Mouse (Mus musculus): ENCODE measurements around the gene Fam20a.
"Not testable (repeated sequence)": the region's sequence is repeated elsewhere in the genome, so short reads cannot be mapped to it uniquely, and the experiment has no call there.

Gene Fam20a

DNA sequence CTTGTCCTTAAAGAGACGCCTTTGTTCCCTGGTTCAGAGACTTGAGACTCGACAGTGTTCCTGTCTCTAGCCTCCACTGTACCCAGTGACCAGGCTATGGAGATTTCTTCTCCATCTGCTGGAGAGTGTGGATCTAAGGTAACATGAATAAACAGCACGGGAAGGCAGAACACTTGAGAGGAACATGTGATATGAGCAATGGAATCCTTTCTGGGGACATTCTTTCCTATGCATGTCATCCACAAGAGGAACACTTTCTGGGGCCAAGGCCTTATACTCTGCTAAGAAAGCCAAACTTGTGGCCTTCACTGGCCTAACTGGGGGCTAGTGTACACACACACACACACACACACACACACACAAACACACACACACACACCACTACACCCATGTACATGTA is 40.5 kb downstream of the Fam20a start:
- in situ Hi-C loops (cut with MboI, MseI), result no loop called here

DNA sequence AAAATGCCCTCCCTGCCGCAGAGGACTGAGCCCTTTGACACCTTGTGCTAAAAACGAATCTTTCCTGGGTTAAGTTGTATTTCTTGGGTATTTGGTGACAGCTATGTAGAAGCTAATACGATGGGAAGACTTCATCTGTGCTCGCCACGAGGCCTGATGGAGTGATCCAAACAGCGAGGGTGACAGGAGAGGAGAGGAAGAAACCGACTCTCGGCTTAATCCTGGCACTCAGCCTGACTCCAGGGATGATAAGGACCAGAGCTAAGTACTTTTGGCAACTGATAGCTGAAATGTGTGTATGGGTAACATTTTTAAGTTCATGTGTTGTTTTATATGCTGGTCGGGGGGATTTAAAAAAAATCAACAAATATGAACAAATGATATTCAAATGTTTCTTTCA is 41.1 kb downstream of the Fam20a start:
- in situ Hi-C loops (cut with MboI, MseI), result no loop called here

DNA sequence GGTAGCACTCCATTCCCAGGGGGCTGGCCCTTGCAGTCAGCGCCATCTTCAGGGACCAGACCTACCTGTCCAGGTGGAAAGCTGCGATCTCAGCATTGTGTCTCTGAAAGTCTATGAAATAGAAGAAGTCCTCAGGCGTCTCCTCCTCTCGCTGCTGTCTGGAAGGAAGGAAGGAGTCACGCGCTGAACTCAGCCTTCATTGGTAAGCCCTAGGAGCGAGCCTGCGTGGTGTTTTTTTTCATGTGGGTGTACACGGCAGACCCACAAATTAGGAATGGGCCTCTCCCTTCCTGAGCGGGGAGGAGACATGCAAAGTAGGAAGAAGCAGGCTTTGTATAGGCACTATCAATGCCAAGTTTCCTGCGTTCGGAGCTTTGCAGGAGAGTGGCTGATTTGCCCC is 43.8 kb downstream of the Fam20a start:
- in situ Hi-C loops (cut with MboI, MseI), result no loop called here

DNA sequence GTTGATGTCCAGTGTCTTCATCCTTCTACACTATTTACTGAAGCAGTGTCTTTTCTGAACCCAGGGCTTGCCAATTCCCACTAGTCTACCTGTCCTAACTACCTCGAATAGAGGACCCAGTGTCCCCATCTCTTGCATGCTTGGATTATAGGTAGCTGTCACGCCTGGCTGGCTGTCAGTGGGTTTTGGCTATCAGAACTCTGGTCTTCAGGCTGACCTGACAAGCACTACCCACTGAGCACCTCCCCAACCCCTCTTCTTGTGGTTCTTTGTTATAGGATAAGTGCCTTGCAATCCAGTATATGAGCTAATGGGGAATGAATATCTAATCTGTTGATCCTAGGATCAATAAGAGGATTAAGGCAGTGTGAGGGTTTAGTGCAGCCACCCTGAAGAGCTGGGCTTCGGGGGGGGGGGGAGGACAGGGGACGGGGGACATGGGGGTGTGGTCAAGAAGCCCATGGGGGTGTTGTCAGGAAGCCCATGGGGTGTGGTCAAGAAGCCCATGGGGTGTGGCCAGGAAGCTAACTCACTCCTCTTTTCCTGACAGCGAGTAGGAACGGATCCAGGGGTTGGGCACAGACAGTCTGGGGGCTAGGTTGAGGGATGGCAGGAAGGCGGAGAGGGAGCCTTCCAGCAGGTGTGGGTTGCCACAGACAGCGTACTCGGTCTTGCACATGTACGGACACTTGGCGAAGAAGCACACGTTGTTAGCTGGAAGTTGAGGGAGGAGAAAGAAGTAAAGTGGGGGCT is 45.3 kb downstream of the Fam20a start:
- in situ Hi-C loops (cut with MboI, MseI), result no loop called here

DNA sequence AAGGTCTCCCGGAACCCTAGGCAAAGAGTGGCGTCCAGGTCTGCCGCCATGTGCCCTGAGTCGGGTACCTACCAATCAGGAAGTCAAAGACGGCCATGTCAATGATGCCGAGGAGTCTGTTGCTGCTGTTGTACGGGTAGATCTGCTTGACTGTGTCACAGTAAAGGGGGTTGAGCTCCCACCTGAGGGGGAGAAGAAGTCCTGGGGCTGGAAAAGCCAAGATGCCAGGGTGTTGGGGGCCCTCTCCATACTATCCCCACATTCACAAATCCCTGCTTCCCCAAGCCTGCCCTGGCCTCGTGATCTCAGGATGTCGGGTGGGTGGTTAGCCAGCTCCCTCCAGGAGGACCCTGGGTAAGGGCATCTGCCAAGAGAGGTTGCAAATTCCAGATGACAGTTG is 46.3 kb downstream of the Fam20a start:
- in situ Hi-C loops (cut with MboI, MseI), result no loop called here

DNA sequence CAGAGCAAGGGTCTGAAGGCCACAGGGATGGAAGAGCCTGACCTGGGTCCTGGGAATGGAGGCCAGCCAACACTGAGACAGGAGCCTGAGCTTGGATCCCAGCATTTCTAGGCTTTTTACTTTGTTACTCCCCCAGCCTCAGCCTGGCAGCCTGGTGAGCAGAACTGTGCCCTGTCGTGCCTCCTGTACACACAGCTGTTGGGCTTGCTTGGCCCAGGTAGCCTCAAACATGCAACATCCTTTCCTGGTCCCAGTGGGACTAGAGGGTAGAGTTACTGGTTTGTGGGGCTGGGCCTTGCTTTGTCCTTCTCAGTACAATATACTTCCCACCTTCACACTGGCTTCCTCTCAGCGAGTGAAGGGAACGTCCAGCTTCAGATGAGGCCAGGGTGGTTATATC is 46.9 kb downstream of the Fam20a start:
- in situ Hi-C loops (cut with MboI, MseI), result no loop called here

DNA sequence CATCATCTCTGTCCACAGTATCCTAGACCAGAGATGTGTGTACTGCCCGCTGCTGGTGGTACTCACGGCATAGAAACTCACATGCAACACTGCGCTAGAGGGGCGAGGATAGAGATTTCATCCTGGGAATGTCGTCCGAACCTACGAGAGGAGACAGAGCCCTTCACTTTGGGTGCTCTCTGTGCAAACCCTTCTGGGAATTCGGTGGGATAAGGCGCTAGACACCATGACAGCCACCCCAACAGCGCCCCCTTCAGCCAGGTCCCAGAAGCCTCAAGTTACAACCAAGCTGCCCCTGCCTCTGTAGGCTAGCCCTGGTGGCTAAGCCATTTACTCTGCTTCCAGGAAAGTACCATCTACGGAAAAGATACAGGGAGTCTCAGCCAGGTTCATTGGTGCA is 47.5 kb downstream of the Fam20a start:
- in situ Hi-C loops (cut with MboI, MseI), result loop anchor here (5.0 kb wide), 1 partner anchor 188 kb away; no protein-coding TSS in a partner anchor

DNA sequence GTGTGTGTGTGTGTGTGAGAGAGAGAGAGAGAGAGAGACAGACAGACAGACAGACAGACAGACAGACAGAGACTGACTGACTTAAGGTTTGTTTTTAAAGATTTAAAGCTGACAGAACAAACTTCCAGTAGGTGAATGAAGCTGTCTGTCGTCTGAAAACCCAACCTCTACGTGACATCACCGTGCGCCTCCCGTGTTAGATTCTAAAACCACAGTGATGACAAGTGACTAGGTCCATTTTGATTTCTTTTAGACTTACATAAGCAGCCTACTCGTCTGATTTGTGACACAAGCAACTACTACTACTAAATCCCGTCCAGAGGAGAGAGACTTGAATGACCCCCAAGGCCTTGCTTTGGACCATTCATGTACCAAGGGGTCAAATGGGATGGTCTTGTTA is 48.3 kb downstream of the Fam20a start:
- in situ Hi-C loops (cut with MboI, MseI), result loop anchor here (5.0 kb wide), 1 partner anchor 189 kb away; no protein-coding TSS in a partner anchor

DNA sequence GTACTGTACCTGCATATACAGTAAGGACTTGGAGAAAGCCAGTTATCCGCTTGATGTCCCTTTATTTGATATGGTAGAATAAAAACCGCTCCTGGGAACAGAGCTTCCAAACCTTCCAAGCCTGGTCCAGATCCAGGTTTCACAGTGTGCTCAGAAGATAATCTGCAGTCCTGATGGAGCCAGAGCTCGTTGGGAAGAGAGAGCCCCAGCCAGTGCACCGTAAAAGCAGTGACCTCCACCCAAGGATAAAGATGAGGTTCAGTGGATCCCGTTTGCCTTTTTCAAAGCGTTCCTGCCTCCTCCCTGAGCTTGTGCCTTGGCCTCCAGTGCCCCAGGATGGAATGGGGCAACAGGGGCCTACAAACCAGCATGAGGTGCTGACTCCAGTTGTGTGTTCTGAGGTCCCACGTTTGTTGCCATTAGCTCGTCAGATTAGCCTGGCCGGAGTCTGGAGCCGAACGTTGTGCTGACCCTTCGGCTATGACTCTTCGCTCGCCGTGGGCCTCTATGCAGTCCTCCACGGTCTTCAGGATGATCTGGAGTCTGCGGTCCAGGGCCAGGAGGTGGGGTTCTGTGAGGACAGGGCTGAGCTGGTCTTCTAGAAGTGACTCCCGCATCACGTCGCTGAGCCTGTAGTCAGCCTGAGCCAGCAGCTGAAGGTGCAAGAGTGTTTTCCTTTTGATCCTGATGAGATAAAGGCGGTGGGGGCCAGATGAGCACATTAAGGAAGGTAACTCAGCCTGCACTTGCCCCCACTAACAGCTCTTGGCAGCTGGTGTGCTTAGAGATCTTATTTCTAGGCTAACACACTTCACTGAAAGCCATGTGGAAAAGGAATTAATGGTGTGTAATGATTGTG is 49.0 kb downstream of the Fam20a start:
- in situ Hi-C loops (cut with MboI, MseI), result loop anchor here (5.0 kb wide), 1 partner anchor 189 kb away; no protein-coding TSS in a partner anchor

DNA sequence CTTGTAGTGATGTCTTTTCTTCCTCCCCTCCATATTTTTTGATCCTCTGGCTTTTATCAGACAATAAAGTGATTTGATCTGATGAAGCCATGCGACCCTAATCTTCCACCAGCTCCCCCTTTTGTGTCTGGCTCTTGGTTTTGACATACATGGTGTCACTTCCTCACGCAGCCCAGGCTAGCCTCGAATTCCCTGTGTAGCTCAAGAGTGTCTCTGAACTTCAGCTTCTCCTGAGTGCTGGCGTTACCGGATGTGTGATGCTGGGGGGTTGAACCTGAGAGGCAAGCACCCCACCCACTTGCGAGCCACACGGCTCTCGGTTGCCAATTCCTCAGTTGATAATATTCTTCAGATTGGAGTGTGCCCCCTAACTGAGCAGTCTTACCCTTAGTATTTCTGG is 49.7 kb downstream of the Fam20a start:
- in situ Hi-C loops (cut with MboI, MseI), result loop anchor here (5.0 kb wide), 1 partner anchor 190 kb away; no protein-coding TSS in a partner anchor

DNA sequence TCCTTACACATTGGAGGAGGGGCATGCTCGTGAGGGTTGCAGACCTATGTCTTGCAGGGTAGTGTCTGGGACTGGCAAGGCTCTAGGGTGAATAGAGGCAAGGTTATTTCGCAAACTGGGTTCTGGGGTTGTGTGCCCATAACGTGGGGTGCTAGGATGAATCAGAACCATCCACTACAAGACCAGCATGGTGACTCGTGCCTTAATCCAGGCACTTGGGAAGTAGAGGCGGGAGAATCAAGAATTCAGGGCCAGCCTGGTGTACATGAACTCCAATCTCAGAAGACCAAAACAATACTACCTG is 50.1 kb downstream of the Fam20a start:
- in situ Hi-C loops (cut with MboI, MseI), result loop anchor here (5.0 kb wide), 1 partner anchor 190 kb away; no protein-coding TSS in a partner anchor

DNA sequence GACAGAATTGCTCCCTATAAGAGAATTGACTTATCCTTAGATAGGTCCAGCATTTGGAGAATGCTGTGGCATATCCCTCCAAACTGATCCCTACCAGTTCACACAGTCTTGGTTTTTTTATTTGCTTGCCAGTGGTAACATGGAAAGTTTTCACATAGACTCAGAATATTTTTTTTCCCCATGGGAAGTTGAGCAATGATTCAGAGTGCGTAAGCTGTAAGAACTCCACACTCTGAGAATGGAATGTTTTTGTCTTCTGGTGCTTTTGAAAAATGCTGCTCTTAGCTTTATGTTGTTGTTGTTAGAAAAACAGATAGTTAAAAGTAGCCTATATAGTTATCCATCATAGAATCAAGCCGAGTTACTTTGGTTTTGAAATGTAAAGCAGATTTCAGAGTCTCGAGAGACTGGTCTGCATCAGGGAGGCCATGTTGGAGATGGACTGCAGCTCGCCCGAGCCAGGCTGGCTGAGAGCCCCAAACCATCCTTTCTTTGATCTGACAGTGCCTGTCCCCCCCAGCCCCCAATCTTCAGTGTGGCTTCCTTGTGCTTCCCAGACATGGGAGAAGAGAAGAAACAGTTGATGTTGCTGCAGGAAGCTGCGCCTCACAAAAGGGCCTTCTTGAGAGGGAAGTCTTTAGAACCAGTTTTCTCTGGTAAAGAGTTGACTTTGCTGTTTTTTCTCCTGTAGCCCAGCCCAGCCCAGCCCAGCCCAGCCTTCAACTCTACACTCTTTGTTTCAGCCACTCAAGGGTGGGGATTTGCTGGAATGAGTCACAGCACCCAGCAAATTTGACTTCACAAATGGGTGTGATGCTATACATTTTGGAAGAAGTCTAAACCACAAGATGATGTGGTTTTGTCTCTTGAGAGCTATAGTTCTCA is 50.7 kb downstream of the Fam20a start:
- in situ Hi-C loops (cut with MboI, MseI), result loop anchor here (5.0 kb wide), 1 partner anchor 191 kb away; no protein-coding TSS in a partner anchor

DNA sequence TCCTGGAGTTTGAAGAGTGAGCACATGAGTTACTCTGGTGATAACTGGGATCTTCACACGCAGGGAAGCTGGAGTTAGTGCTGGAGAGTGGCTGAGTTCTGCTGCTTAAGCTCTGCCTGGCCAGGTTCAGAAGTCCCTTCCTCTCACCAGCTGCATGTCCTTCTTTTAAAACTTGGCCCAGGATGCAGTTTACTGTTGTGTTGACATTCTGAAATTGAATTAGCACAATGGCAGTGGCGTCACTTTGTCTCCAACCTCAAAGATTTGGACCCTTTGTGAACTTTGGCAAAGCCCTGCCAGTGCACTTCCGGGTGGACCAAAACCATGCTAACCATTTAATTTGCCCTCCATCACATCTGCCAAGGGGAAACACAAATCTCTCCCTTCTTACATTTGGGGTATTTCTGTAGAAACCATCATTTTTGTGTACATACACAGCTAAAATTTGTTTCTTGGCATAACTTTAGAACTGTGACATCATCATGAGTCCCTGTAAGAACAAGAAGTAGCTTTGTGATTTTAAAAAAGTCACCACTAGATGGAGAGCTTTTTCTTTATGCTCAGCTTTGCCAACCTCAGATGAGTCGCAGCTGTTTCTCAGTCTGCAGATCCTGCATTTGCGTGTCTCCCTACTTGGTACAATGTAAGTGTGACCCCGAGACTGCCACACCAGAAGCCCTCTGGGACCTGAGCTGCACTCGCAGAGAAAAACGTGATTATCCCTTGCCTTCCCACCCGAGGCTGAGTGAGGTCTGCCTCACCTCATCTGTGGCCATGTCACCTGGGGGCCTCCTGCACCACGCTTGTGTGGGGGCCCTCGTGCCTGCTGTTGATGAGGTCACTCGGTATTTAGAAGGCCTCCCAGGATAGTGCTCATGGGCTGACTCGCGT is 51.8 kb downstream of the Fam20a start:
- in situ Hi-C loops (cut with MboI, MseI), result loop anchor here (5.0 kb wide), 1 partner anchor 192 kb away; no protein-coding TSS in a partner anchor

DNA sequence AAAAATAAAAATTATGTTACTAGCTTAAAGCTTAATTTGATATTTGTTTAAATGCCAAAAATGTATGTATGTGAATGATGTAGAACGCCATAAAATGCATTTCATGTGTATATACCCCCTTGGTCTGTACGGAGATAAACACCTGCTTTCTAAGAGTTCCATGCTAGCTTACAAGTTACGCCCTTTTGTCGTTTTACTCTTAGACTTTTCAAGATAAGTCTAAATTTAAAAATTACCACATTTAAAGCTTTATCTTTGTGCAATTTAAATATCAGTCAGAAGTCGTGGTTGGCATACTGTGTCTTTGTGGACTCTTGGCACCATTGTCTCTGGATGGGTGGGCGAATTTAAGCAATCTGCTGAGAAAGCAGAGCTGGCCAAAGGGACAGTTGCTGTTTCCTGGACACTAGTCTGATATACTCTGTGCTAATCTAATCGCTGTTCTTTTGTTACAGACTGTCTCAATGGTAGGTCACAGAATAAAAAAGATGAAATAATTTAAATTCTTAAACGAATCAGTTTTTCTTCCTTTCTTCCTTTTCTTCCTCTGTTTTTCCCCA is 52.9 kb downstream of the Fam20a start:
- in situ Hi-C loops (cut with MboI, MseI), result no loop called here

DNA sequence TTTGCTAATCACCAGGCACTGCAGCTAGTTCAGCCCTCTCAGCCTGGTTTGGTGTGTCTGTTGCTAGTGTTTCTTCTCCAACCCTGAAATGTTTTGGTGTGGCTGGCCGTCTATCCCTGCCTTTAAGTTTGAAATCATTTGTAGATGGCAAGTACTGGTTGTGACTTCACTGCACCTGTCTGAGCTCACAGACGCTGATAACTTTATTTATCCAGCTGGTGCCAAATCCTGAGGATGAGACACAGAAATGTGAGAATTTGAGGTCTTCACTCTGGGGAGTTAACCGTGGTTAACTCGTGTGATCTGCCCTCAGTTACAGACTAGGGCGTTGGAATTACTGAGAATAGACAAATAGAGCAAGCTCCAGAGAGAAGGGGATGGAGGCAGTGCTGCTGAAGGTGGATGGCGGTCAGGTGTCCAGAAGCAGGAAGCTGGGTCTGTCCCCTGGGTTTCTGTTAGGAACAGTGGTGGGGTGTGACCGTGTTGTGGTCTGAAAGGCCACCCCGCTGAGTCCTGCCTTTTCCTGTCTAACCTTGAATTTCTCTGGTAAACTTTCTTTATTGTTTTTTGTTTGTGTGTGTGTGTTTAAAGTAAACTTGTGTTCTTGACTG is 53.9 kb downstream of the Fam20a start:
- in situ Hi-C loops (cut with MboI, MseI), result no loop called here

DNA sequence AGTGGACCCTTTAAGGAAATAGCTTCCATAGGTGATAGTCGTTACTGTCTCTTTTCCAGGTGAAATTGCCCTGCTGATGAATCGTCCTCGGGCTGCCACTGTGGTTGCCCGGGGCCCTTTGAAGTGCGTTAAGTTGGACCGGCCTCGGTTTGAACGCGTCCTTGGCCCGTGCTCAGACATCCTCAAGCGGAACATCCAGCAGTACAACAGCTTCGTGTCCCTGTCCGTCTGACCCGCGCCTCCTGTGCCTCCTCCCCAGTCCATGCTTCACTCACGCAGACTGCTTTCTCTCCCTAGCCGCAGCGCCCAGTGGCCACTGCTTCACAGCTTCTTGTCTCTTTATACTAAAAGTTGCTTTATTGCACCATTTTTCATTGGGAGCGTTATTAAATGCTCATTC is 54.7 kb downstream of the Fam20a start:
- in situ Hi-C loops (cut with MboI, MseI), result no loop called here

DNA sequence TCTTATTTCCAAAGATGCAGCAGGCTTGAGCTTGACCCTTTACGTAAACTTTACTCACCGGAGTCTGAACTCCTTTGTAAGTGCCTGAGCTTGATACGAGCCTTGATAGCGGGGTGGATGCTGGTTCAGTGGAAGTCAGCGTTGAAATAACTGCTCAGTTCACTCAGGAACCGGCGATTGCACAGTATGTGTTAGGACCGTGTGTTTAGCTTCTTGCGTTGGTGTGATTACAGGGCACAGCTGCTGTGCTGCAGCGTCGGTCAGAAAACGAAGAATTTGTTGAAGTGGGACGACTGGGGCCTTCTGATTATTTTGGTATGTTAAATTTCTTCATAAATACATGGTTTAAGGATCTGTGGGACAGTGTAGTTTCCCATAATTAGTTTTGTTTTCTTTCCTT is 55.7 kb downstream of the Fam20a start:
- in situ Hi-C loops (cut with MboI, MseI), result no loop called here

DNA sequence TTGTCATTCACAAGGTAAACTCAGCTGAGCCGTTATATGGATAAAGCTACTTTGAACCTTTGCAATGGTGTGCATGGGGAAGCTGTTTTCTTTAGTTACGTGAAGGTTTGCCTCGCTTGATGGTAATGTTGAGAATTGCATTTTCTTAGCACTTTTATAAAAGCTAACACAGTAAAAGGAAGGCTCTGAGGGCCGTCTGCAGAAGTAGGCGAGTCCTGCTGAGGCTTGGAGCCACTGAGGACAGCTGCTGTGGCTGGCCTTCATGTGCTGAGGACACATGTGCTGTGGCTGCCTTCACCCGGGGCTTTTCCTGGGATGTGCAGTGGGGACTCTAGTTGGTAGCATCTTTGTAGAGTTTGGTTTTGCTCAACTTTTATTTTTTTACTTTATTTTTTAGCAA is 56.7 kb downstream of the Fam20a start:
- in situ Hi-C loops (cut with MboI, MseI), result no loop called here

DNA sequence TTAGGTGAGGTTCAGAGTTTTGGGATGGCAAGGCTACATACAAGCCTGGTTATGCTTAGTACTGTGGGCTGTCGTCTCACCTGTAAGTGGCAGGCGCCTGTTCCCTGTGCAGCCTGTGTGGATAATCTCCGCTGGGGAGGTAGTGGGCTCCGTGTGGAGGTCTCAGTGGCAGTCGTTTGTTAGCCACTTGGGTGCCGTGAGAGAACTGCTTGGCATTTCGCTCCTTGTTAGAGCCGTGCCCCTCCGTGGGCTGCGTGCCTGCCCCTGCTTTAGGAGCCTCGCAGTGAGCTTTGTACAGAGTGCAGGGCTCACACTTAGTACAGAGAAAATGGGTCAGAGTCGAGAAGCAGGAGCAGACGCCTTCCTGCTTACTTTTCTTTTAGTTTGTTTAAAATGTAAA is 57.8 kb downstream of the Fam20a start:
- in situ Hi-C loops (cut with MboI, MseI), result no loop called here

DNA sequence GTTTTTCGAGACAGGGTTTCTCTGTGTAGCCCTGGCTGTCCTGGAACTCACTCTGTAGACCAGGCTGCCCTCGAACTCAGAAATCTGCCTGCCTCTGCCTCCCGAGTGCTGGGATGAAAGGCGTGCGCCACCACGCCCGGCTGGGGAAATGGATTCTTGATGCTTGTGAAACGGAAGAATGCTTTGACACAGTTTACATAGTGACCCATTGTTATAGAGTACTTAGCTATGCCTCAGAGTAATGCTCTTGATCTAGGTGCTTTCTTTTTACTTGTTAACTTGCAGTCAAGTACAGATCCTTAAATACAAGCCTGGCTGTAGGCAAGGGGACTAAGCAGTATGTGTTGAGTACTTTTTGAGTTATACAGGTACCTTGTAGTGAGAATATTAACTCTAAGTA is 61.6 kb downstream of the Fam20a start:
- in situ Hi-C loops (cut with MboI, MseI), result not testable (repeated sequence)
